Mouse (Mus musculus) embryonic fibroblast, embryonic 13.5 days (primary cell): ENCODE data around the gene Kdm5b.
"Not testable (repeated sequence)": the region's sequence is repeated elsewhere in the genome, so short reads cannot be mapped to it uniquely, and the experiment has no call there.

ENCODE experiments used
- CTCF ChIP-seq: IDR thresholded peaks from 2 replicates; pipeline ENCODE4 v1.5.1; 2011; ENCODE audit warnings: mild to moderate bottlenecking, control low read depth, low read length, moderate library complexity, borderline replicate concordance; ENCODE audit not compliant: insufficient read depth
- POLR2A ChIP-seq: IDR thresholded peaks from 2 replicates; pipeline ENCODE4 v1.6.1; 2011; ENCODE audit warnings: low read depth, mild to moderate bottlenecking, control low read depth, low read length, moderate library complexity

- not testable (repeated sequence) for TF ChIP-seq CTCF, POLR2A
These were observed 42.1 kb upstream of the Kdm5b start for GRCm38 (mm10) chr1:134517841-134518240.
